Mouse (Mus musculus): Measurements from ENCODE around the gene Scel.
"Not testable (repeated sequence)": the region's sequence is repeated elsewhere in the genome, so short reads cannot be mapped to it uniquely, and the experiment has no call there.

Scel gene

GRCm38 (mm10) chr14:103512802-103513472 is at the start of gene Scel:
Gene Scel, plus strand, starts transcription at chr14:103513342.
- DNase-seq (ENCODE audit: low spot score in 2 of 2): no peak

- peak; percentile 47 to 54 for DNase-seq (ENCODE audit: low spot score in 2 of 2)
Measured at GRCm38 (mm10) chr14:103468691-103469463, 44.3 kb upstream of the Scel start.

- peak; percentile 83 to 84 for DNase-seq (ENCODE audit: low spot score in 2 of 2)
Measured at GRCm38 (mm10) chr14:103469464-103470015, 43.6 kb upstream of the Scel start.

GRCm38 (mm10) chr14:103471074-103471778 is 41.9 kb upstream of the Scel start:
- DNase-seq (ENCODE audit: low spot score in 2 of 2): no peak

- no peak for DNase-seq (ENCODE audit: low spot score in 2 of 2)
Measured at GRCm38 (mm10) chr14:103471806-103472553, 41.2 kb upstream of the Scel start.

GRCm38 (mm10) chr14:103472554-103472905 is 40.6 kb upstream of the Scel start:
- DNase-seq (ENCODE audit: low spot score in 2 of 2): no peak

- peak in 1 of 2 experiments; percentile 35 for DNase-seq (ENCODE audit: low spot score in 2 of 2)
Measured at GRCm38 (mm10) chr14:103475312-103475711, 37.8 kb upstream of the Scel start.

- not testable (repeated sequence) for DNase-seq (ENCODE audit: low spot score in 2 of 2)
Measured at GRCm38 (mm10) chr14:103476232-103476631, 36.9 kb upstream of the Scel start.

GRCm38 (mm10) chr14:103477281-103477680 is 35.9 kb upstream of the Scel start:
- DNase-seq (ENCODE audit: low spot score in 2 of 2): peak in 1 of 2 experiments; percentile 23

GRCm38 (mm10) chr14:103477959-103478358 is 35.2 kb upstream of the Scel start:
- DNase-seq (ENCODE audit: low spot score in 2 of 2): peak in 1 of 2 experiments; percentile 38

GRCm38 (mm10) chr14:103479446-103479845 is 33.7 kb upstream of the Scel start:
- no peak for DNase-seq (ENCODE audit: low spot score in 2 of 2)

- DNase-seq (ENCODE audit: low spot score in 2 of 2): no peak
Measured at GRCm38 (mm10) chr14:103481514-103481913, 31.6 kb upstream of the Scel start.

GRCm38 (mm10) chr14:103485671-103486070 is 27.5 kb upstream of the Scel start:
- DNase-seq (ENCODE audit: low spot score in 2 of 2): no peak

- DNase-seq (ENCODE audit: low spot score in 2 of 2): peak in 1 of 2 experiments; percentile 48
Measured at GRCm38 (mm10) chr14:103486974-103487373, 26.2 kb upstream of the Scel start.

GRCm38 (mm10) chr14:103488659-103489058 is 24.5 kb upstream of the Scel start:
- DNase-seq (ENCODE audit: low spot score in 2 of 2): no peak

- DNase-seq (ENCODE audit: low spot score in 2 of 2): no peak
Measured at GRCm38 (mm10) chr14:103498199-103498598, 14.9 kb upstream of the Scel start.

- no peak for DNase-seq (ENCODE audit: low spot score in 2 of 2)
Measured at GRCm38 (mm10) chr14:103498613-103499012, 14.5 kb upstream of the Scel start.

- DNase-seq (ENCODE audit: low spot score in 2 of 2): no peak
Measured at GRCm38 (mm10) chr14:103499060-103499459, 14.1 kb upstream of the Scel start.

- DNase-seq (ENCODE audit: low spot score in 2 of 2): no peak
Measured at GRCm38 (mm10) chr14:103500309-103500708, 12.8 kb upstream of the Scel start.

- no peak for DNase-seq (ENCODE audit: low spot score in 2 of 2)
Measured at GRCm38 (mm10) chr14:103500941-103501340, 12.2 kb upstream of the Scel start.

GRCm38 (mm10) chr14:103504514-103504913 is 8.6 kb upstream of the Scel start:
- DNase-seq (ENCODE audit: low spot score in 2 of 2): no peak

All from natural killer cell, adult 2 months (primary cell).